Mouse (Mus musculus) lung, postnatal 0 days (tissue): ENCODE measurements around the gene Sash1.

Source experiments
- CTCF ChIP-seq: IDR thresholded peaks from 2 replicates; pipeline ENCODE4 v1.5.1; 2016; ENCODE audit warnings: antibody characterized with exemption, mild to moderate bottlenecking
- EP300 ChIP-seq: IDR thresholded peaks from 2 replicates; pipeline ENCODE4 v1.6.1; 2016; ENCODE audit warnings: antibody characterized with exemption, mild to moderate bottlenecking, control low read depth

GRCm38 (mm10) chr10:8717171-8717570, 168.7 kb downstream of the Sash1 start:
- no peak for TF ChIP-seq CTCF
- TF ChIP-seq EP300 = no peak
